Mouse (Mus musculus) retina, postnatal 1 day (tissue): Measurements from ENCODE around the gene Cmya5.
"Not testable (repeated sequence)": the region's sequence is repeated elsewhere in the genome, so short reads cannot be mapped to it uniquely, and the experiment has no call there.

Experiments used
- DNase-seq: peaks from one replicate; pipeline ENCODE4 v3.0.0-alpha.2; 2012

Gene Cmya5

GRCm38 (mm10) chr13:93144336-93145167, at the start of gene Cmya5:
TSS of gene Cmya5 (minus strand) at chr13:93144724.
- DNase-seq: peak; percentile 68

- DNase-seq: no peak
Observed at GRCm38 (mm10) chr13:93192646-93193026, 48.1 kb upstream of the Cmya5 start.

- DNase-seq: peak; percentile 98
Observed at GRCm38 (mm10) chr13:93191831-93192645, 47.5 kb upstream of the Cmya5 start, which contains the start of gene Tent2. TSS of gene Tent2 (minus strand) at chr13:93192385.

DNA sequence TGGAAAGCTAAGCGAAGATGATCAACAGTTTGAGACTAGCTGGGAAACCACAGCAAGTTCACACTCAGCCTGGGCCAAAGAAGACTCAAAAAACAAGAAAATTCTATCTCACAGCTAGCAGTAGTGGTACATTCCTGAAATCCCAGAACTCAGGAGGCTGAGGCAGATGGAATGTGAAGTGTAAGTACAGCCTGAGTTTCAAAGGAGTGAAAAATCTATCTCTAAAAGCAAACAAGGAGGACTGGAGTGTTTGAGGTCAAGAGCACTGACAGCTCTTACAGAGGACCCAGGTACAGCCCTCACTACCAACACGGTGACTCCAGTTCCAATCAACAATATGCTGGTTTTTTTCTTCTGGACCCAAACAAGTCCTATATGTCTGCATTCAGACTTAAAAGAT, 44.9 kb upstream of the Cmya5 start:
- DNase-seq: no peak

GRCm38 (mm10) chr13:93188738-93189137, 44.2 kb upstream of the Cmya5 start:
- no peak for DNase-seq

GRCm38 (mm10) chr13:93187792-93188191, 43.3 kb upstream of the Cmya5 start:
- DNase-seq: not testable (repeated sequence)

DNA sequence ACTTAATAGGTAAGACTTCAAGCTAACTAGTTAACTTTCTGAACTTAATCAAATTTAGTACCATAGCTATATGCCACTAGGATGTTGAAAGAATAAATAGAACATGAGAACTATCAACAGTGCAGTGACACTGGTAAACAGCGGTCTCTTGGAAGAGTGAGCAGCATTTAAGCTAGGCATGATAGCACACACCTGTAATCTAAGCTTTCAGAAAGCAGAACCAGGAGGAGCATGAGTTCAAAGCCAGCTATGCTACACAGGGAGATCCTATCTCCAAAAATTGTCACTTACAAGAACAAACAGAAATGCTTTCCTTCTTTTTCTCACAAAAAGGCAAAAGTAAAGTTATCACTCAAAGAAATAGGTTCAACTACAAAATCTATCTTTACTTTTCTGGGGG, 35.8 kb upstream of the Cmya5 start:
- DNase-seq: no peak

DNA sequence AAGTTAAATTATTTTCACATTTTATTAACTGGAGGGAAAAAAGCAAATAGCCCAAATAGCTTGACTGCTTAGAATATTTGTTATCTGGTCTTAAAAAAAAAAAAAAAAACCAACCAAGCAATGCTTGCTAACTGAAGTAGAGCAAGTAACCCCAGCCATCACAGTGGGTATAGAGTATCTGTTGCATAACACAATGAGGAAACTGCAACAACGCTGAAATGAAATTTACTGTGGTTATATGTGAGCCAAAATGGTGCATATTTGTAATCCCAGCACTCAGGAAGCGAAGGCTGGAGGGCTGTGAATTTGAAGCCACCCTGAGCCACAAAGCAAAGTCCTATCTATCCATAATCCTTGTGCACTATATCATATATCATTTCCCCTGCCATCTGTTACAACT, 35.0 kb upstream of the Cmya5 start:
- no peak for DNase-seq

GRCm38 (mm10) chr13:93177571-93177970, 33.0 kb upstream of the Cmya5 start:
- DNase-seq: no peak

DNA sequence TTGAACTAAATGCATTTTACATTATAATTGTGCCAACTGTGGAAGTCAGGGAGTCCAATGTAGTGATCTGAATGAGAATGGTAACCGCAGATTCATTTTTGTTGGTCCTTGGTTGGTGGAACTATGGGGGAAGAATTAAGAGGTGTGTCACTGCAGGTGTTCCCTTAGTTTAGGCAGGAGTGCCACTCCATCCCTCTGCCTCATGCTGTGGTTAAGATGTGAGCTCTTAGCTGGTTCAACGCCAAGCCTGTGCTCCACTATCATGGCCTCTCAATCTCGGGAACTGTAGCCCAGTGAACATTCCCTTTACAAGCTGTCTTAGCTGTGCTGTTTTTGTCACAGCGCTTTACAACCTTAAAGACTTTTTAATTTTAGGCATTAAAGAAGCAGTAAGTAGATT, 18.8 kb upstream of the Cmya5 start:
- DNase-seq: no peak

- DNase-seq: no peak
Observed at GRCm38 (mm10) chr13:93162456-93162855, 17.9 kb upstream of the Cmya5 start.

- no peak for DNase-seq
Observed at GRCm38 (mm10) chr13:93158261-93158660, 13.7 kb upstream of the Cmya5 start.

DNA sequence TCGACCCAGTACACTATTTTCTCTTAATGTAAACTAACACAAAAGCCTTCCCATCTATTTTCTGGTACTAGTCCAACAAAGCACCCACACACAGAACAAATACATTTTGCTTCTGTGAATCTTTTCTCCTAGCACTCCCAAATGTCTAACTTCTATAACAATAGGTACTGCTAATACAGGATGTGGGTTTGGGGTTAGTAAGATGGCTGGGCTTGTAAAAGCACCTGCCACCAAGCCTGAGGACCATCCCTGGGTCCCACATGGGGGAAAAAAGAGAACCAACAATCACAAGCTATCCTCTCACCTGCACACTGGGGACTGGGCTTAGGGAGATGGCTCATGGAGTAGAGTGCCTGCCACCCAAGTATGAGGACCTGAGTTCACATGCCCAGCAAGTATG, 8.8 kb upstream of the Cmya5 start:
- DNase-seq: no peak

DNA sequence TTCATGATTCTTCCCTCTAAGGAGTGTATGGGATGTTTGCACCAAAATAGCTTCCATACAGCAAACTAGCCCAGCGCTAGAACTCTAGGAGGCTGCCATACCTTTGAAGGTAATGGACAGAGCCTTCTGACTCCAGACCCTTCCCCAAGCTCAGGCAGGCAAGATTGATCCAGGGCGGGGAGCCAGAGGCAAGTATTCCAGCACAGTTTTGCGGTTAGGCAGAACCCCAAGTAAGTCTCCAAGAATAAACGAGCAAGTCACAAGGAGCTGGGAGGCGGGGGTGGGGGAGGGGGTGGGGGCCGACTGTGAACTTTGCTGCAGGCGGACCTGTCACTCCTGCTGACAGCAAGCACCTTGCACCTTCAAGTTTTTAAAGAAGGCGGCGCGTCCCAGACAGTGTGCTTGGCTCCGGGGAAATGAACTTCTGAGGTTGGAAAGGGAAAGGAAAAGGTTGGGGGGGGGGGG, 673 bp downstream of the Cmya5 start:
- no peak for DNase-seq

DNA sequence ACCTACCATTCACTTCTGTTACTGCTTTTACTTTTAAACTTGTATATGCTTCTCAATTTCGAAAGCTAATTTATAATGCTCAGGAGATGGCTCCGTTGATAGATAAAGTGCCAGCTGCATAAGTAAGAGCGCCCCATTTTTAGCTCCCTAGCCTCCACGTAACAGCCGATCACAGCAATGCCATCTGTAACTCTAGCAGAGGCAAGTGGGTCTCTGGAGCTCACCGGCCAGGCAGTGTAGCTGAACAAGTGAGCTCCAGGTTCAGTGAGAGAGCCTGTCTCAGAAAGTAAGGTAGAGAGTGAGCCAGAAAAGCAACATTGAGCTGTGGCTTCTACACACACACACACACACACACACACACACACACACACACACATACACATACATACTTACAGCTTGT, 3.3 kb downstream of the Cmya5 start:
- no peak for DNase-seq

- DNase-seq: no peak
Observed at GRCm38 (mm10) chr13:93138059-93138458, 6.5 kb downstream of the Cmya5 start.

DNA sequence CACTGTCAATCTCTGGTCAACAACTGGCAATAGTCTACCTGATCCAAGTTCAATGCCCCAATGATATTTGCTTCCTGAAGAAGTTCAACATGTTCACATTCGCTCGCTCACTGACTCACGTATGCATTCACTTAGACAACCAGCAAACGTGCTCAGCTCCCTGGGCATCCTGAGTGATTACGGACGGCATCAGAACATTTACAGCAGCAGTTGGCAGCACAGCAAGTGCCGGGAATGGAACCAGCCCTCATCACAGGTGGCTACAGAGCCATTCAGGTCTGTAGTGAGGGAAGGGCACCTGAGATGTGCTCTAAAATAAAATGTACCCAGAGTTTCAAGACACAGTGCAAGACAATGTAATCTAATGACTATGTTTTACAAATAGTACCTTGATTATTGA, 7.4 kb downstream of the Cmya5 start:
- no peak for DNase-seq

- no peak for DNase-seq
Observed at GRCm38 (mm10) chr13:93136251-93136650, 8.3 kb downstream of the Cmya5 start.

DNA sequence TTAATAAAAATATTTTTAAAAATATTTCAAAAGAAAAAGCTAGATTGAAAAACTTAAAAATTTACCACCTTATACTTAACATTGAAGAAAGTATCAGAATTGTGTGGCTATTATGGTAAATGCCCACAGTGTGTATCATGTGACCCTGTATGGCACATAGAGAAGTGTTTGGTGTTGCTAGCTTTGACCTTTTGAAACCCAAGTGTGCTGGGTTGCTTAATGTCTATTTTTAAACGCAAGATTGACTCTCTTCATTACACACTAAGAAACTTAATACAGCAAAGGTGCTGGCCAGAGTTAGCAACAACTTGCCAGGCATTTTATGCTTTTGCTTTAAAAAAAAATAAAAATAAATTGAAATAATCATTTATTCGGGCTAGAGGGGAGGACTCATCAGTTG, 9.0 kb downstream of the Cmya5 start:
- no peak for DNase-seq

DNA sequence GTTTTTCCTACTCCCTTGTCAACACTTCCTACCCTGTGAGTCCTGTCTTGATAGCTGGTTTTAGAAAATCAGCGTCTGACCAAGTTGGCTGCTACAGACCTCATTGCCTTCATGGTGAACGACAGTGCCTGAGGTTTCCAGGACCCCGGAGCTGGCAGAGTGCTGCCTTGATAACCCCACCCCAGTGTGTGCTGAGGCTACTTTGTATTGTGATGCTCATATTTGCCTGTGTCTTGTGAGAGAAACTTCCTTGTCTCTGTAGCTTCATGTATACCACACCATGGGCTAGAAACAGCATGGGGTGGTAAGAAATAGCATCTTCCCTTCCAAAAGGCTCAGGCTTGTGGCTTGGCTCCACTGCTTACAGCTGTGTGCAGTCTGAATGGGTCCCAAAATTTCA, 13.8 kb downstream of the Cmya5 start:
- no peak for DNase-seq

DNA sequence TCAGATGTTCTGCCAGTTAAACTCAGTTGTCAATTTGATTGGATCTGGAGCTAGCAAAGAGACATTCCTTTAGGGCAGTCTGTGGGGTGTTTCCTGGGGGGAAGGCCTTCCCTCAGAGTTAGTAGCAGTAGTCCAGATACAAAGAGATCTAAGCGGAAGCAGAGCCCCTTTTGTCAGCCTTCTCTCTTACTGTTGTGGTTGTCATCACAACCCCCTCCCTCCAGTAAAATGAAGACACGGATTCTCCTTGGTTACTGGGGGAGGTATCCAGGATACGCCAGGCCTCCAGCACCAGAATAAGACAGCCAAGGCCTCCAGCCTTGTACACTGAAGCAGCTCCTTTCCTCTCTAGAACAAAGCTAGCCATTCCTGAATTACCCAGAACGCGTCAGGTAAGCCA, 15.6 kb downstream of the Cmya5 start:
- DNase-seq: no peak

DNA sequence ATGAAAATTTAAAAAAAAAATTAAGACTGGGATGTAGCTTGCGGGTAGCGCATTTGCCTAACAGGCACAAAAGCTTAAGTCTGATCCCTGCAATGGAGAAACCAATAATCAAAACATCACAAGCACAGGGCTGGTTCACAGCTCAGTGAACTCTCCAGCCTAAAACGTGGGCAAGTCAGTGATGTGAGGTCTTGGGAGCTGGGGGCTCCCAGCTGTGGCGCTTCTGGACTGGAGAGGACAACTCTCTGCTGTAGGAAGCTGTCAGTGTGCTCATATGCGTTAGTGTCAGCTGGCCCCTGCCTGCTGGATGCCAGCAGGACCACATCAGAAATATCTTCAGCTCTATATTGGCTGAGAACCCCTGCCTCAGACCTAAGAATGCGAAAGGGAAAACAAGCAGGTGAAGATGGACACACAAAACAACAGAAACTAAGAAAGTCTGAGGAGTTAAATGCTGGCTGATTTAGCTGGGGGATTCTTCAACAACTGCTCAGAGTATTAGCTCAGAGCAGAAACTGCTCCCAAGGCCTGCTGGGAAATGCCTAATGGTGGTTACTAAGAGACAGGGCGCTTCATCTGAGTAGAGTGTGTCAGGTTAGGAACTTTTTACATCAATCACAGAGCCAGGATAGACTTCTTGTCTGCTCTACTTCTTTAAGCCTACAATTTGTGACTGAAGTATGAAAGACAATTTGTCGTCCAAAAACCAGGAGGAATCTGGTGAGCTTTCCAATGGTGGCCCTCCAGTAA, 16.2 kb downstream of the Cmya5 start:
- peak; percentile 39 for DNase-seq

DNA sequence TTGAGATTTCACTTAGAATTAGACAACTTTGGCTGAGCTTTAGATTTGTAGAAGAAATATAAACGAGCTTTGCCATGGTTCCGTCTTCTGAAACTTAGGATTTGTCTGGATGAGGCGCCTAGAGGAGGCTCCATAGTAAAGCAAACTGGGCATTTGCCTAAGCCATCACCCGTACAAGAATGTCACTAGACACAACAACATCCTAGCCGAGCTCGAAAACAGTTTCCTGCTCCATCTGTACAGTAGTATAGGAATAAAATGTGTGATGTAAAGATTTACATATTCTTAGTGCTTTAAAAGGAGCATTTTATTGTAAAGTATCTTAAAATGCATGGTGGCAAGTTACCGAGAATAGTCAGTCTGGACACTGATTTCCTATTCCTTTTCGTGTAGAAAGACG, 22.2 kb downstream of the Cmya5 start:
- no peak for DNase-seq
